Mouse (Mus musculus): ENCODE data around the gene Slc6a11.

Gene Slc6a11

DNA sequence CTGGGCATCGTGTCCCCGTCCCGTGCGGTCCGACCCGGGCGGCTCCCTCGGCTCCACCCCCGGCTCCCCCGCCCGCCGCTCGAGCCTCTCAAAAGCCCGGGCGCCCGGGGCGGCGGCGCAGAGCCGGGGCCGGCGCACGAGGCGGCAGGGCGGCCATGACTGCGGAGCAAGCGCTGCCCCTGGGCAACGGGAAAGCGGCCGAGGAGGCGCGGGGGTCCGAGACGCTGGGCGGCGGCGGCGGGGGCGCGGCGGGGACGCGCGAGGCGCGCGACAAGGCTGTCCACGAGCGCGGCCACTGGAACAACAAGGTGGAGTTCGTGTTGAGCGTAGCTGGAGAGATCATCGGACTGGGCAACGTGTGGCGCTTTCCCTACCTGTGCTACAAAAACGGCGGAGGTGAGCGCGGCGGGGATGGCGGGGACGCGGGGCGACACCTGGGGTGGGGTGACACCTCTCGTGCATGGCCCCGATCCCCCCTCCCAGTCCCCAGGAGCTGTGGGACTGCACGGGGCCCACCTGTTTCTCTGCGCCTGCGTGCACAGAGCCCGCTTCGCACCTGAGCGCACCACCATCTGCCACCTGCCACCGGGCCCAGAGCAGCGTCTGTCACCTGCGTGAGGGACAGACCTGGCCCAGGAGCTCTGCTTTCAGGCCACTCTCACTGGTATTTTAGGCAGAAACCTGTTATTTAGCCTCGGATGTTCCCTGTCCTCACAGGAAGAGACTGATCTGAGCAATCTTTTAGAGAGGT is at the start of gene Slc6a11:
Gene Slc6a11, plus strand, starts transcription at position 120 of the 751 bp plus-strand sequence.
- peak in 1 of 2 experiments; percentile 12 for DNase-seq (ENCODE audit: low spot score in 2 of 2)

DNA sequence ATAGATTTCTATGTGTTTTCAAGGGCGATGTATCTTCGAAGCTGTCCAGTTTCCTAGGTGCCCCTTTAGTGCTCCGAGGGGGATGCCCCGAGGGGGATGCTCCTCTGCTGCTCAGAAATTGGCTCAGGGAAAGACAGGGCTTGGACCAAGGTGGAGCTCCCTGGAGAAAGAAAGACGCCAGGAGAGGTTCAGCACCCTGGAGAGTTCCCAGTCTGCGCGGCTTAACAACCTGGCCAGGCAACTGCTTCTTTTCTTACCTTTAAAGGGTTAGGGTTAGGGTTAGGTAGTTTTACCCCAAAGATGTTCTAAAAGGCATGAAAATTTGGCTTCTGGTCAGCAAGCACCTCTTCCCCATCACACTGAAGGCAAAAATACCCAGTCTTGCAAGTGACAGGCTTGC is 43.9 kb upstream of the Slc6a11 start:
- no peak for DNase-seq (ENCODE audit: low spot score in 2 of 2)

DNA sequence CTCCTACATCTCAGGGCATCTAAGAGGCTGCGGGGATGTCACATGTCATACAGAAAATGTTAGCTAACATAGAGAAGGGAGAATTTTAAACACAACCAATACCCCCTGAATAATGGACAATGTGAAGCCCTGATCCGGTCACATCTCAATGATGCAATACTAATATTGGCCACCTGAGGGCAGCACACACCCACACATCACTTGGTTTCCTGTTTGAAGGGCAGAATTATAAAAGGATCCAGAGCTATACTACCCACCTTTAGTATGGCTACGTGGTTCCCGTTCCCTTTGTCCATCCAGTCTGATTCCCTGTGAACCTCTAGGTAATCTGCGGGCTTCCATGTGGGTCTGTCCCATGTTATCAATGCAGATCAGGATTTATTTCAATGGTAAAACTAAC is 41.4 kb upstream of the Slc6a11 start:
- DNase-seq (ENCODE audit: low spot score in 2 of 2): peak; percentile 50 to 58

DNA sequence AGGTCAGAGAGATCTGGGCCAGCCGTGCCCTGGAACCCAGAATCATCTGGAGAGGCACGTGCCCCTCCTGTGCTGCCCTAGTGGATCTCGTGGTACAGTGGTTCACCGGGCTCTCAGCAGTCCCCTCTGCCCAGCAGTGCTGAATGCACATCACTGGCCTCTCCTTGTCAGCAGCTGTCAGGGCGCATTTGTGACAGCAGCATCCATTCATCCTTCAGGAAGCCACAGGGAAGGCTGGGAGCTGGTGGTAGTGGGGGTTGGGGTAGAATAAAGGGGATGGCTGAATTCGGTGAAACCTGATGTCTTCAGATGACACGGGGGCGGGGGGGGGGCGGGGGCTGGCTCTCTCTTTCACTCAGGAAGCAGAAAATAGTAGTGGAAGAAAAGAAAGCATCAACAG is 38.8 kb upstream of the Slc6a11 start:
- no peak for DNase-seq (ENCODE audit: low spot score in 2 of 2)

DNA sequence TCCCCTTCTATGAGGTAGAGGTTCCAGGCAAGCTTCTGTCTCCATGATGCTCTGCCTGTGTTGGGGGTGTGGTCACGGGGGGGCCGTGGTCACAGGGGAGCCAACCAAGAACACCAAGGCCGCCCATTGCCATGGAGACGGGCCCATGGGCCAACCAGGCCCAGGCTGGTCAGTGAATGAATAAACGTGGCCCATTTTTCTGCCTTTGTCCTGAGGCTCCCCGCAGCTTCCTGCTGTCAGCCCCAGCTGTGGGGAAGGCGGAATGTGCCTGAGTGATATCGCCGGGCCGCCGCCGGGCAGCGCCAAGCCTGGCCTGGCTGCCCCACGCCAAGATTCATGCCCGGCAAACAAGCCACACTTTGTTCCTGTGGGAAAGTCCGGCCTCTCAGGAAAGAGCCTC is 36.8 kb upstream of the Slc6a11 start:
- peak; percentile 53 to 55 for DNase-seq (ENCODE audit: low spot score in 2 of 2)

DNA sequence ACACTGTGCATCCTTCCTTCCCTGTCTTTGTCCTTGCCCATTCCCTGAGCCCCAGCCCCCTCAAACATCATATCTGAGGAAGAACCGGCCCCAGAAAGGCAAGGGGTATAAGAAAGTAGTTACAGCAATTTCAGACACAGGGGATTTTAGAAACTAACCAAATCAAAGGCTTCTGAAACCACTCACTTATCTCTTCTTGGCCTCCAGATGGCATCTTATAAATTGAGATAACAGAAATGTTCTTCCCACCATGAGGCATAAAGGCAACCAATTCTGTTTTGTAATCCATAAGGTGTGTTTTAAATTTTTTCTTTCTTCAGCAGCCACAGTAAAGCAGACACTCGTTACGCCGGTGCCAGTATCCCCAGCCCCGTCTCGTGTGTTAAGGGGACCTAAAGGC is 34.5 kb upstream of the Slc6a11 start:
- no peak for DNase-seq (ENCODE audit: low spot score in 2 of 2)

DNA sequence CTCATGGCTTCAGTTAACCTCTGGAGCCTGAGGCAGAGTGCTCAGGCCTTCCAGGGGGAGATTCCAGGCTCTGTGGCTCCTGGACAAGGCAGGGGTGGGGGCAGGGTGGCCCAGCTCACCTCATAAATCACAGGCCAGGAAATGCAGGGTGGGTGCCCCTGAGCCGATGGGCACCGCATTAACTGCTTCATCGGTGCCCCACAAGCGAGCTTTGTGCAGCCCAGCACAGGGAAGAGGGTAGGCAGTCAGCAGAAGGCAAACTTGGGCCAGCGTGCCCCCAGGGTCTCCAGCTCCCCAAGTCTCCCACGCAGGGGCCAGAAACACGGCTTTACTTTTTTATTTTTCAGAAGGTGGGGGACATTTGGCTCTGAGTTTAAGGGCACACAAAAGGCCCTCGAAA is 29.1 kb upstream of the Slc6a11 start:
- DNase-seq (ENCODE audit: low spot score in 2 of 2): no peak

DNA sequence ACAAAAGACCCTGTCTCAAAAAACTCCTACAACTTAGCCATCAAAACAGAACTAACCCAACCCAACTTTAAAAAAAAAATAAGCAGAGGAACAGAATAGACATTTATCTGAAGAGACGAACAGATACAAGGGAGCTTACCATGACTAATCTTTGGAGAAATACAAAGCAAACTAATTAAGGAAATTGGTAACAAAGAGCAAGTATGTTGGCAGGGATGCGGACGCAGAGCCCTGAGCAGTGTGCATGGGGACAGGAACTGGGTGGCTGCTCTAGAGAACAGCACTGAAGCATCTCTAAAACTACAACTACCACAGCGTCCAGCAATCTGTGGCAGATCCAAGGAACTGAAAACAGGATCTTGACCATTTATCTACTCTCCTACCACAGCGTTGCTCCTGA is 11.5 kb upstream of the Slc6a11 start:
- no peak for DNase-seq (ENCODE audit: low spot score in 2 of 2)

DNA sequence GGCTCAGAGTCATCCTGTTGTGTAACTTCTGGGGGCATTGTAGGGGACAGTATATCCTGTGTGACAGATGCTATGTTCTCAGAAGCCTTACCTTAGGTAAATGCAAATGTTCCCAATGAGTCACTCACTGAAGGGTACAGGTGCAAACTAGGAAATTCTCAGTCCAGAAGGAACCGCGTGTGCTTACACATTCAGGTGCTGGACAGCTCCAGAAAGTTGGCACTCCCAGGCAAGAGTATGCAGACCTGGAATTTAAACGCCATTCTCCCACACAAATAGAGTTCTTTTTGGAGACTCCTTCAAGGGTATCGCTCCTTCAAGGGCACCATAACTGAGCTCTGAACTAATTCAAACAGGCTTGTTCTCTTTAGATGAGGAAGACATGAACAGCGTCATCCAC is 5.5 kb upstream of the Slc6a11 start:
- no peak for DNase-seq (ENCODE audit: low spot score in 2 of 2)

DNA sequence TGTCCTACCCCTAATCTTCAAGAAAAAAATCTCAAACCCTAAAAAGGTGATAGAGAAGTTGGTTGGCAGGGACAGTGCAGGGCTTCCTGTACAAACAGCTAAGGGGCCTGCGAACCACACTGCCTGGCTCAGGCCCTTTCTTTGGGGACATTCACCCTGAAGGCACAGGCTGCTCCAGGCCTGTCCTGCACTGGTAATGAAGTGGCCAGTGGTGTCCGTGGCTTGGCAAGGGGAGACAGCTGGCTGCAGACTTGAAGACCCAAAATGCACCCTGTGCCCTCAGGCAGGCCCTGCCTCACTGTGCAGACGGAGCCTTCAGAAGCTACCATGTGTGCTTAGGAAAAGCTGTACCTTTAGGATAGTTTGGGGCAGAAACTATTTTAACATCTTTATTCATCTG is 1.4 kb downstream of the Slc6a11 start:
- DNase-seq (ENCODE audit: low spot score in 2 of 2): no peak

DNA sequence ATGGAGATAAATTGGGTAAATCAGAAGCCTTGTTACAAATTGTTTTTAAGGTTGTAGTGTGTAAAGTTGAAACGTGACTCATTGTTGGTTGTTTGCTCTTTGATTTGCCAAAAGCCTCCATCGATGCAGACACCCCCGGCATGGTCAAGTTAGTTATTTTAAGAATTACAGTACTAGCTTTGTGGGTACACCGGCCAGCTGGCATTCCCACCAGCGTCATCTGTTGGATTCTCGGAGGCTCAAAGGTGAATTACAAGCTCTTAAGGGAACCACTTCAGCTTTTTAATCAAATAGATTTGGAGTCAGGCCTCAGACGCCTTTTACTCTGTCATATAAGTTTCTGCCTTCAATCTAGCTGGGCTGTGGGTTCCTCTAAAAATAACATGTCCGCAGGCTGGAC is 1.9 kb downstream of the Slc6a11 start:
- no peak for DNase-seq (ENCODE audit: low spot score in 2 of 2)

DNA sequence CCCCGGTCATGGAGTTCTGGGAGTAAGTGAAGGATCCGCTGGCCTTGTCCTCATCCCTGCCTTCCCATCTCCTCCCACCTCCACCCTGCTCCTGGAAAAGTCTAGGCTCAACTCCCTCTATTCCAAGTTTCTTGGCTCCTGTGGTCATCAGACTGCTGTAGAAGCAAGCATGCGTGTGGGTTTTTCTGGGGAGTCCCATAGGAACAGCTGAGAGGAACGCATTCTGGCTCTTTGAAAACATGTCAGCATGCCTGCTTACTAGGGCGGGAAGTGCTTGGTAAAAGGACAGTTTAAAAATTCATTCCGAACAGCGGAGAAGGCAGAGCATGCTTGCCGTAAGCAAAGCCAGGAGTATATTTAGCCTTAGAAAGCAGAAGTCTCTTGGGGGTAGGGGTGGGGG is 7.9 kb downstream of the Slc6a11 start:
- DNase-seq (ENCODE audit: low spot score in 2 of 2): no peak

DNA sequence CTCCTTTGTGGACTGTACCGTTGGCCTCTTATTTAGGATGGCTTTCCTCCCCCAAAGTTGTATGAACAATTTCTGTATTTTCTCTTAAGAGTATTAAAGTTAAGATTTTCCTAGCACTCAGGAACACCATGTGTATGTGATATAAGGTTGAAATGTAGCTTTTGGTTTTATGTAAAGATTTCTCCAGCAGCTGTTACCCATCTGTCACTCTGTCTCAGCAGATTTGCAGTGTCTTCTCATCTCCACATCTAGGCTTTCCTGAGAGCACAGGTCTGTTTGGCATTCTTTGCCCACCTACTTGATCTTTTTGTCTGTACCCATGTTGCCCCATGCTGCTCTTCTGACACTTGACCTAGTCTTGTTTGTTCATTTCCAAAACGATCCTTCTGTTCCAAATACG is 10.4 kb downstream of the Slc6a11 start:
- no peak for DNase-seq (ENCODE audit: low spot score in 2 of 2)

DNA sequence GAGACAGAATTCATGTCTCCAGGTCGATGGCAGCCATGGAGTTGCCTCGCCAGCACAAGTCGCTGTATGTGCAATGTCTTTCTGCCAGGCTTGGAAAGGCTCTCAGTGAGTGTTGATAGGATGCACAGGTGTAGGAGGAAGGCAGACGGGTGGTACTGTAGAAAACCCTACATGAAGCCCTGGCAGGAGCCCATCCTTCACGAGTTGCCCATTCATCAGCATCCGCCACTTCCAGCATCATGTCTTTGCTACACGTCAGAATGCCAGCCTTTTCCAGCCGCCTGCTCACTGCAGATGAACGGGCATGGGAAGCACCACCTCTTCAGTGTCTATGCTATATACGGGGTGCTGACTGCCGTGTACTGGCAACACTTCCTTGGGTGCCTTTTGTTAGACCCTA is 11.4 kb downstream of the Slc6a11 start:
- DNase-seq (ENCODE audit: low spot score in 2 of 2): no peak

DNA sequence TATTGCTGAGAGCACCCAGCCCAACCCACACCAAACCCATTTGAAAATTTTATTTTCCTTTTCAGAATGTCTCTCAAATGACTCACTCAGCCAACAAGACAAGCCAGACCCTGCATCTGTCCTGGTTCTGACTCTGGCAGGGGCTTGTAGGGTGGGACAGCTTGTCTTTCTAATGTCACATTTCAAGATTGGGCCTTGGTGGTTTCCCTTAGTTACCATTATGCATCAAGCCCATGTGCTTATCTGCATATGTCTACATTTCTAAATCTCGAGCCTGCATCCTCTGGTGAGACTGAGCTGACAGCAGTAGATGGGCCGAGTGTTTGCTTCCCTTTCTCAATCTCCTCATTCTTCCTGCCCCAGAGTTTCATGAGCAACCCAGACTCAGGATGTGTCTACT is 12.5 kb downstream of the Slc6a11 start:
- no peak for DNase-seq (ENCODE audit: low spot score in 2 of 2)

DNA sequence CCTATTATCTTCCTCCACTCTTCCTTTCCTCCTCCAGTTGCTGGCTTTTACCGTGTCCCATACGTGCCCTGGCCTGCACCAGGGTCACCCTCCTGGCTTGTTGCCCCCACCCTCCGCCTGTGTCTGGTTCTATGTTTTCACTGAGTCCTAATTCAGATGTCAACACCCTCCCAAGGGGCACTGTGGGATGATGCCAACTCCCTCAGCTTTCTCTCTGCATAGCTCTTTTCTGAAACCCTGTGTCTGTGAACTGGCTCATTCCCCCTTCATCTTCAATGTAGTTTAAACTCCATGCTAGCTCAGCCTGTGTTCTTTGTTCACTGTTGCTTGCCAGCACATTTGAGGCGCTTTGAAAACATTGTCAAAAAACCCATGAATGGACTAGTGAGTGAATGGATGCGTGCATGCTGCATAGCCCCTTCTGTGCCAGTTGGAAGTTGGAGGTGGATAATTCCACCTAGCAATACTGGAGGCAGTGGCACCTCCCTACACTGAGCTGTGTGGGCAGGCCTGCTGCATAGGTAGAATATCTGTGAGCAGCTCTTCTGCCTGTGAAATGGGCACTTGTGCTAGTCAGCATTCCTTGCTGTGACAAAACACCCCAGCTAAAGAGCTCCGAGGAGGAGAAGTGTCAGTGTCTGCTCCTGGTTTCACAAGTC is 13.5 kb downstream of the Slc6a11 start:
- no peak for DNase-seq (ENCODE audit: low spot score in 2 of 2)

DNA sequence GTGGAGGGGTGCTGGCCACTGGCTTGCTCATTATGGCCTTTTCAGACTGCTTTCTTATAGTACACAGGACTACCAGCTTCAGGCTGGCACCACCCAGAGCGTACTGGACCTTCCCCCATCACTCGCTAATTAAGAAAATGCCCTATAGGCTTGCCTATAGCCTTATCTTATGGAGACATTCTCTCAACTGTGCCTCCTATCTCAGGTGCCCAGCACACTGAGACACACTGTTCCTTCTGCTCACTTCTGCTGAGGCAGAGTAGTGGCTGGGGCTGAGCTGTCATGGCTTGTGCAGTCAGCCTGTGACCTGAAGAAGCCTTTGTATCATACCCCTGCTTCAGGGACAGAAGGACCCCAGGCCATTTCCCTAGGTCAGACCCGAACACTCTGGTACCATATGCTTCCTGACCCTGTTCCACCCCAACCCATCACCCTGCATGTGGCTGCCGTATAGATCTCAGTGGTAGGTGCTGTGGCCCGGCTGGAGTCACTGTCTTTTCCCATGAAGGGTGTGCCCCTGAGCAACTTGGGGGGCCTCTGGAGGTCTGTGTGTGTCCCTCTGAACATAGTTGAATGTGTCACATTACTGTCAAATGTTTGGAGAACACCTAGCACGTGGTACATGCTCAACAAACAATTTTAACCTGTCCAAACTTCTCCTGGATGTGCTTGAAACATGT is 14.7 kb downstream of the Slc6a11 start:
- DNase-seq (ENCODE audit: low spot score in 2 of 2): no peak

DNA sequence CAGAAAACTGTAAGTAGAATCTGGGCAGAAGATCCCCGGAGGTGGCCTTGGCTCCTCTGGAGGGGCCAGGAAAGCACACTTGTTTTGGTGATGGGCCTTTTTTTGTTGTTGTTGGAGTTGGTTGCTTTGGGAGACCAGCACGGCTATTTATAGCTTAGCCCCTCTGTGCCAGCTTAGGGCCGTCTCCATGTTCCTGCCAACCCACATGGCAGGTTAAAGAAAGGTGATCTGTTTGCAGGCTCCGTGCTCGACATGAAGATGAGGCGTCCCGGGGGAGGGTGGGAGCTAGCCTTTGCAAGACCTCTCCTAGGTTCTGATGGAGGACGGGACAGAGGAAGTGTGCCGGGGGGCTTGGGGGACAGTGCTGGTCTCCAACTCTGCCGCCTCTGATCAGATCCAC is 24.7 kb downstream of the Slc6a11 start:
- DNase-seq (ENCODE audit: low spot score in 2 of 2): no peak

DNA sequence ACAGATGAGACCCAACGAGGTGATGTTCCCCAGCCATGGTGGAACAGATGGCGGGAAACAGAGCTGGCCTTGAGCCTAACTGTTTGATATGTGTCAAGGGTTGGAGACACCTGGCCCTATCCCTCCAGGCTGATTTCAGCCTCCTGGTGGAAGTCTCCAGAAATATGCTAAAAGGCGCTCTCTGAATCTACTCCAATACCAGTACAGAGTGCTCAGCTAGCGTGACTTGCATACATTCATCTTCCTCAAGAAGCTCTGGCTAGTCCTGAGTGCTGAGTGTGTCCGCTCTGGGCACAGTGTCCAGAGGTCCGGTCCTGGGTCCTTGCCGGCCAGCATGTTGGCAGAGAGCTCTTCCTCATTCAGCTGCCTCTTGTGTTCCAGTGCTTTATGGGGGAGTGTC is 27.8 kb downstream of the Slc6a11 start:
- DNase-seq (ENCODE audit: low spot score in 2 of 2): peak in 1 of 2 experiments; percentile 56

DNA sequence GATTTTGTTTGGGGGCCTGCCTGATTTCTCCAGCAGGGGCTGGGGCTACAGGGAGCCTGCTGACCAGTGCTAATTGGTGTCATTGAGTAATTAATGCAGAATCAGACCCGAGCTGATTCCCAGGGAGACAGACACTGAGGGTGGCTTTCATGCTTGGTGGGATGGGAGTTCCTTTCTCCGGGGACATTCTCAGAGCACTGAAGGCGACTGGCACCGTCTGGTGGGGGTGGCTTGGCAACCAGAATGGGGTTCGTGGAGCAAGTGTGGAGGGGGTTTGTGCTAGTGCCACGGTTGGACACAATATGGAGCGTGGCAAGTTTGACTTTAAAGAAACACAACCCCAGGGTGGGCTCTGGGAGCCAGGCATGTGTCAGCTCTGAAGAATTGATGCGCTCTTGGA is 29.7 kb downstream of the Slc6a11 start:
- peak in 1 of 2 experiments; percentile 7 for DNase-seq (ENCODE audit: low spot score in 2 of 2)

DNA sequence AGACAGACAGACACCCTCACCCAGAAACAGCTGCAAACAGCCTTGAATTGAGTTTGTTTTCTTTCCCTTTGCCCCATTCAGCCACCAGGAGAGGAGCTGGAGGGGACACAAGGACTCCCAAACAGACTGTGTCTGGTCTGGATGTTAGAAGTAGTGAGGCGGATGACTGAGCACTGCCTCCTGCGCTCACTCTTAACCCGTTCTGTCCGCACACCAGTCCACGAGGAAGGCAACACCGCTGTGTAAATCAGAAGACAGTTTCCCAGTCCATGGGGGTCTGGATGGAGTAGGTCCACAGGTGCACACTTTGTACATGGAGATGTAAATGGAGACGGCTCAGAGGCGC is 43.0 kb downstream of the Slc6a11 start:
- DNase-seq (ENCODE audit: low spot score in 2 of 2): no peak

DNA sequence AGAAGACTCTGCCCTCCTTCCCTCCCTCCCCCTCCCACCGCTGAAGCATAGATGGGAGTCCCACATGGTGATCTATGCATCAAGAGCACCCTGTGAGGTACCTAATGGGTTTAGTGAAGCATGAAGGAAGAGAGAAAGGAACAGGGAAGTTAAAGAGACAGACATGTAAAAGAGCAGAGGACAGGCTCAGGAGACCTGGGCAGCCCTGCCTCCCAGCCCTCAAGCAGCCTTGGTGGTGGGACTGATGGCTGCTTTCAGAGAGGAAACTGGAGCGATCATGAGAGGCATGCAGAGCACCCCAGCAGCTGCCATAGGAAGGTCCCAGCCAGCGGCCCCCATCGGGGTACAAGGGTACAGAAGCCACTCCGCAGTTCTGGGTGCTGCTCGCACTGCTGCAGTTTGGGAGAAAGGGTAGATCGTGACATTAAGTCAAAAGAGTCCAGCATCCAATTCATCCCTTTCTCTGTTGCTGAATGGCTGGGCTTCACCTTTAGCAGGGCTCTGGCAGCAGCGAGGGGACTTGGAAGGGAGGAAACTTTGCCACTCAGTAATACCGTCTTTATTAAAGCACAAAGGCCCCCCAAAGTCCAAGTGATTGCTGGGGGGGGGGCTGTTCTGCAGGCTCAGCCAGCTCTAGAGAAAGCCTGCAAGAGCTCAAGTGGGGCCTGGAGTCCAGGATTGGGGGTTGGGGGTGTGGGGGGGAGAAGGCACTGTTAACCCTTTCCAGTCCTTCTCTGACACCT is 43.5 kb downstream of the Slc6a11 start:
- DNase-seq (ENCODE audit: low spot score in 2 of 2): no peak

Data from right cerebral cortex, postnatal 36 days (tissue).